Mouse (Mus musculus) kidney, adult 8-10 months (tissue): ENCODE measurements around the gene Atrnl1.
"Not testable (repeated sequence)": the region's sequence is repeated elsewhere in the genome, so short reads cannot be mapped to it uniquely, and the experiment has no call there.

Source experiments
- DNase-seq, 2 experiments: peaks; one replicate each; pipeline ENCODE4 v3.0.0; 2022

Gene Atrnl1

GRCm38 (mm10) chr19:57825271-57826207, 214.7 kb downstream of the Atrnl1 start:
- DNase-seq = peak in 1 of 2 experiments; percentile 5

GRCm38 (mm10) chr19:57833083-57833482, 222.2 kb downstream of the Atrnl1 start:
- no peak for DNase-seq

GRCm38 (mm10) chr19:57837882-57838281, 227.0 kb downstream of the Atrnl1 start:
- no peak for DNase-seq

- DNase-seq = no peak
Measured at GRCm38 (mm10) chr19:57838546-57838945, 227.7 kb downstream of the Atrnl1 start.

GRCm38 (mm10) chr19:57849915-57850314, 239.1 kb downstream of the Atrnl1 start:
- DNase-seq = no peak

GRCm38 (mm10) chr19:57868350-57868749, 257.5 kb downstream of the Atrnl1 start:
- DNase-seq = no peak

- no peak for DNase-seq
Measured at GRCm38 (mm10) chr19:57870871-57871270, 260.0 kb downstream of the Atrnl1 start.

- DNase-seq = no peak
Measured at GRCm38 (mm10) chr19:57876057-57876456, 265.2 kb downstream of the Atrnl1 start.

- DNase-seq = no peak
Measured at GRCm38 (mm10) chr19:57877343-57877742, 266.5 kb downstream of the Atrnl1 start.

- DNase-seq = no peak
Measured at GRCm38 (mm10) chr19:57878583-57878982, 267.7 kb downstream of the Atrnl1 start.

GRCm38 (mm10) chr19:57879841-57880240, 269.0 kb downstream of the Atrnl1 start:
- not testable (repeated sequence) for DNase-seq

GRCm38 (mm10) chr19:57881927-57882326, 271.1 kb downstream of the Atrnl1 start:
- no peak for DNase-seq

GRCm38 (mm10) chr19:57888871-57889270, 278.0 kb downstream of the Atrnl1 start:
- DNase-seq = no peak

- no peak for DNase-seq
Measured at GRCm38 (mm10) chr19:57889741-57890140, 278.9 kb downstream of the Atrnl1 start.

- DNase-seq = no peak
Measured at GRCm38 (mm10) chr19:57890954-57891353, 280.1 kb downstream of the Atrnl1 start.

- no peak for DNase-seq
Measured at GRCm38 (mm10) chr19:57894191-57894590, 283.4 kb downstream of the Atrnl1 start.

- no peak for DNase-seq
Measured at GRCm38 (mm10) chr19:57900037-57900436, 289.2 kb downstream of the Atrnl1 start.

GRCm38 (mm10) chr19:57909466-57909865, 298.6 kb downstream of the Atrnl1 start:
- DNase-seq = no peak

- DNase-seq = no peak
Measured at GRCm38 (mm10) chr19:57910650-57911049, 299.8 kb downstream of the Atrnl1 start.

GRCm38 (mm10) chr19:57916325-57916724, 305.5 kb downstream of the Atrnl1 start:
- DNase-seq = no peak

GRCm38 (mm10) chr19:57922991-57923390, 312.2 kb downstream of the Atrnl1 start:
- no peak for DNase-seq

- no peak for DNase-seq
Measured at GRCm38 (mm10) chr19:57924856-57925255, 314.0 kb downstream of the Atrnl1 start.

GRCm38 (mm10) chr19:57925681-57926080, 314.8 kb downstream of the Atrnl1 start:
- no peak for DNase-seq

GRCm38 (mm10) chr19:57926164-57926860, 315.5 kb downstream of the Atrnl1 start:
- no peak for DNase-seq
